Mouse (Mus musculus) cortical plate, adult 2 months (tissue): Measurements from ENCODE around the gene Magi1. TPM values are rescaled to one million over a fixed set of nuclear protein-coding genes. Genes with fewer than 3 reads are reported as not detected.

Experiments
- H3K27ac ChIP-seq: fragments of 200-500 bp; 2 replicates; pipeline ENCODE4 v1.5.1; 2012; ENCODE audit warnings: low read length, control low read depth, inconsistent platforms; ENCODE audit not compliant: insufficient read depth
- H3K4me1 ChIP-seq: fragments of 200-500 bp; 2 replicates; pipeline ENCODE4 v1.6.1; 2011; ENCODE audit warnings: low read length; ENCODE audit not compliant: control insufficient read depth, insufficient read depth
- H3K4me3 ChIP-seq: fragments of 200-500 bp; 2 replicates; pipeline ENCODE4 v1.5.1; 2011; ENCODE audit warnings: mild to moderate bottlenecking, low read length, control low read depth; ENCODE audit not compliant: insufficient read depth
- CTCF ChIP-seq: fragments of 200-500 bp; IDR thresholded peaks from 2 replicates; pipeline ENCODE4 v1.5.1; 2011; ENCODE audit warnings: mild to moderate bottlenecking, control low read depth, low read length; ENCODE audit not compliant: insufficient read depth; ENCODE audit errors: extremely low read depth
- POLR2A ChIP-seq: fragments of 200-500 bp; IDR thresholded peaks from 2 replicates; pipeline ENCODE4 v1.6.1; 2011; ENCODE audit warnings: mild to moderate bottlenecking, low read length, control low read depth; ENCODE audit not compliant: insufficient read depth; ENCODE audit errors: extremely low read depth
- polyA plus RNA-seq: library from polyadenylated mRNA; depleted of rRNA; stranded (reverse); fragments of >200 nt; gene quantifications from 2 replicates; pipeline ENCODE4 v1.2.3, GENCODE M21; 2012

Magi1 gene
- polyA plus RNA-seq, 1 experiment: 39.5 TPM

DNA sequence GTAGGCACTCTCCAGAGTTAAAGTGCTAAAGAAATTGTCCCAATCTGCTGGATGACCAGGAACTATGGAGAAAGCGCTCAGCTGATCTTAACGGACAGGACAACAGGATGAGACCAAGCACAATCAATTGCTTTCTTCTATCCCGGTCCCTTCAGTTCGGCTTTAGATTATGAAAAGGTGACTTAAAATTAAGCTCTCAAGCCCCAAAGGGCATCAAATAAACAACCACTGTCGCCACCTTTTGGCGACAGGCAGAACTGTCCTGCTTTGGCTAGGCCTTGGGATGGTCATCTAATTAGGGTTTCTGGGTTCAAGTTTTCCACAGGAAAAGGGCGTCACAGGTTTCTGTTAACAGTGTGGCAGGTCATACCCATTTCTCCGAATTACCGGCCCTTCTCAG, 298.6 kb downstream of the Magi1 start:
- Histone ChIP-seq H3K4me3 (no peak overlapping the region), H3K27ac (no peak overlapping the region), H3K4me1 (no peaks in the 10 kb centered on the region)
- no peak for TF ChIP-seq POLR2A
- TF ChIP-seq CTCF: peak; percentile 83

GRCm38 (mm10) chr6:93983551-93983950, 300.2 kb downstream of the Magi1 start:
- no peak for TF ChIP-seq POLR2A
- no peak for TF ChIP-seq CTCF
- no peaks in the 10 kb centered on the region for H3K4me1 ChIP-seq
- no peak overlapping the region for H3K4me3 ChIP-seq
- H3K27ac ChIP-seq: no peak overlapping the region

GRCm38 (mm10) chr6:93981211-93981610, 302.5 kb downstream of the Magi1 start:
- Histone ChIP-seq H3K27ac (no peak overlapping the region), H3K4me3 (no peak overlapping the region), H3K4me1 (no peaks in the 10 kb centered on the region)
- TF ChIP-seq CTCF (no peak), POLR2A (no peak)

DNA sequence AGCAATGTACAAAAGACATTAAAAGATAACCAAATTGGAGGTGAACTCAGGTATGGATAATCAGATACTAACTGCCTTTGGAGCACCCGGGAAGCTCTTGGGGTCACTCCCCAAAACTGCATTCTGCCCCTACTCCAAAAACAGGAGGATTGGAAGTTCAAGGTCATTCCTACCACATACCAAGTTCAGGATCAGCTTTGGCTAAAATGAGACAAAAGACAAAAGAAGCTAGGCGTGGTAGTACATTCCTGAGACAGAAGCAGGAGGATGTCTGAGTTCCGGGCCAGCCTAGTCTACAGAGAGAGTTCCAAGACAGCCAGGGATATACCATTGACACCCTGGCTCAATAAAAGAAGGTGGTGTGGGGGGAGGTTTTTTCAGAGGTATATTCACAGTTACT, 304.5 kb downstream of the Magi1 start:
- Histone ChIP-seq H3K4me3 (no peak overlapping the region), H3K27ac (no peak overlapping the region), H3K4me1 (no peaks in the 10 kb centered on the region)
- TF ChIP-seq POLR2A (no peak), CTCF (no peak)

DNA sequence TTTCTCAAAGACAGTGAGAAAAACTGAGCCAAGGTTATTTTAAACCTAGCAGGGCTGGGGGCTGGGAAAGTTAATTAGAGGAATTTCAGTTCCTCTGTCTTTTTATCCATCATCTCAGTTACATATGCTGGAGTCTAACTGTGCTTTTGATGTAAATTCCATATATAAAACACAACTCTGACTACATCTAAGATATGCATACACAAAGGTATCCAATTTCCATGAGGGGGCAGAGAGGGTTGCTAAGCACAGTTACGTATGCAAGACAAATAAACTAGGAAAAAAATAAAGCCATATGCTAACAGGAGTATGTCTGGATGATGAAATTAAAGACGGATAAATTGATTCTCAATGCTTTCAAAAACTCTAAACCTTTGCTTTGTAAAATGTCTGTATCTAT, 315.0 kb downstream of the Magi1 start:
- Histone ChIP-seq H3K4me3 (no peak overlapping the region), H3K4me1 (peaks cover 2% of the 10 kb centered on the region; the same call in 1 of the 2 replicates), H3K27ac (no peak overlapping the region)
- TF ChIP-seq CTCF: no peak
- no peak for TF ChIP-seq POLR2A

GRCm38 (mm10) chr6:93962757-93963336, 320.9 kb downstream of the Magi1 start:
- Histone ChIP-seq H3K4me1 (peaks cover 3% of the 10 kb centered on the region), H3K27ac (no peak overlapping the region), H3K4me3 (no peak overlapping the region)
- TF ChIP-seq POLR2A (no peak), CTCF (no peak)

GRCm38 (mm10) chr6:93961782-93962181, 321.9 kb downstream of the Magi1 start:
- Histone ChIP-seq H3K4me3 (no peak overlapping the region), H3K27ac (peak overlapping the region; percentile 65; the same call in 1 of the 2 replicates), H3K4me1 (peaks cover 3% of the 10 kb centered on the region)
- TF ChIP-seq POLR2A: no peak
- no peak for TF ChIP-seq CTCF

DNA sequence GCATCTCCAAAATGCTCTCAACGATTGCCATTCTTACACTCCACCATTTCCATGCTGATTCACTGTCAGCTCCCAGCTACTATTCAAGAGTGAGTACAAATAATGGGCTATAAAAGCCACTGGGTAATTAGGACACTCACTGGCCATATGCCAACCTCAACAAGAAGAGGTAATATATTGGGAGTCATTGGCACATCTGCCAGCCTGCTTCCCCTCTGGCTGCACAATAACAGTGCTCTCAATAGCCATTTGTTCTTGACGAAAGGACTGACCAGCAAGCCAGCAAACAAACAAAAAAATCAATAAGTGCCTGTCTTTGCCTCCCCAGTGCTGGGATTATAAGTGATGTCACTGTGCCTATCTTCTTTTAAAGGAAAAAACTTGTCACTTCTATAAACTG, 326.5 kb downstream of the Magi1 start:
- no peak overlapping the region for H3K4me3 ChIP-seq
- no peak for TF ChIP-seq CTCF
- no peak for TF ChIP-seq POLR2A
- H3K27ac ChIP-seq: no peak overlapping the region
- H3K4me1 ChIP-seq: peaks cover 2% of the 10 kb centered on the region

DNA sequence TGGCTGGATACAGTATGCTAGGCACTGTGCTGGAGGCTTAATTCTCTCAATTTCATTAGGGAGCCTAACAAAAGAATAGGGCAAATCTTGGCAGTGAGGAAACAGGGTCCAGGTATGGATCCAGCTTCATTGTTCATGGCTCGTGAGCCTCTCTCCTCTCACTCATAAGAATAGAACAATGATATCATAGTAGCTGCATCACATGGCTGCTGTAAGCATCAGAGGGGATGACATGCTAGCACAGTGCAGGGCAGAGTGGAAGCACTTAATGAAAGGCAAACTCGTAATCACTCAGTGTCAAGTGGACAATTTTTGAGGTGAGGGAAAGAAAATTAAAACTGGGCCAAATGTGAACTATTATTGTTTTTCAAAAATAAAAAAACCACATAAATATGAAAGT, 337.1 kb downstream of the Magi1 start:
- H3K4me1 ChIP-seq: no peaks in the 10 kb centered on the region
- no peak overlapping the region for H3K4me3 ChIP-seq
- no peak for TF ChIP-seq POLR2A
- no peak for TF ChIP-seq CTCF
- H3K27ac ChIP-seq: no peak overlapping the region

- no peak overlapping the region for H3K4me3 ChIP-seq
Observed at GRCm38 (mm10) chr6:93936359-93936758, 347.4 kb downstream of the Magi1 start.

DNA sequence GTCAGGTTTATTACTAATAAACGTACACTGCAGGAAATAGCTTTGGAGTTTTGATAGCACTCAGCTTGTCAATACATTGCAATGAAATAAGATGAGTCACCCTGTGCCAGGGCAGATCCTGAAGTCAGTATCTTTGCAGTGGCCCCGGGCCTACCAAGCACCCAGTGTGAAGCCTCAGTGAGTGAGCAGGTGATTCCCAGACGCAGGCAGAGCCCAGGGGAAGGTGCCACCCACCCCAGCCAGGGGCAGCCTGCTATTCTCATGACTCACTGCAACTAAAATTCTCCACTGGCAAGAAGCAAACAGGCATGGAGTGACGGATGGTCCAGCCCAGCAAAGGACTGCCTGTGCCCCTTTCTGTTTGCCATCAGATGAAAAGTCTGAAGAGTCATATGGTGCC, 347.9 kb downstream of the Magi1 start:
- H3K27ac ChIP-seq: no peak overlapping the region
- no peaks in the 10 kb centered on the region for H3K4me1 ChIP-seq
- TF ChIP-seq CTCF: no peak
- no peak for TF ChIP-seq POLR2A
- no peak overlapping the region for H3K4me3 ChIP-seq

More at GRCm38 (mm10) chr6:93936359-93936758, 347.4 kb downstream of the Magi1 start:
- Histone ChIP-seq H3K4me1 (no peaks in the 10 kb centered on the region), H3K27ac (no peak overlapping the region)
- no peak for TF ChIP-seq POLR2A
- TF ChIP-seq CTCF: no peak

GRCm38 (mm10) chr6:93934700-93935099, 349.0 kb downstream of the Magi1 start:
- H3K4me3 ChIP-seq: no peak overlapping the region
- TF ChIP-seq POLR2A (no peak), CTCF (no peak)
- no peaks in the 10 kb centered on the region for H3K4me1 ChIP-seq
- no peak overlapping the region for H3K27ac ChIP-seq
